Mouse (Mus musculus): Measurements from ENCODE around the gene Gm5916.

Gm5916 gene

DNA sequence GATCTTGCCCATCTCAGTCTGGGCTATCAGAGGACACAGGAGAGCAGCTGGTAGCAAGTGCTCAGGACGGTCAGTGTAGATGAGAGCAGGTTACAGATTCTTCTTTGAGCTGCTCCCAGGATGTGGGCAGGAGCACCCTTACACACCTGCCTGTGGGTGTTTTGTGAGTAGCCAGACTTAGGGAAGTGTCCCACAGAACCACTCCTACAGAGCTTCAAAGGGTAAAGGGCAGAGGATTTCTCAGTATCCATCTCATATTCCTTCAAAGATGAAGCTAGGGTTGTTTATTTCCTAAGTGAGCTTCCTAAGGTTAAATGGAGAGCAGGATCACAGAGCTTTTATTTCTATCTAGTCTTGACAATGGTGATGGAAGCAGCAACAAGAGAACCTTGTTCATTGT is at the start of gene Gm5916:
TSS of gene Gm5916 (minus strand) at position 101 of the 400 bp plus-strand sequence.
- no peak for DNase-seq (ENCODE audit: low spot score)

All from yolk sac, embryonic 10.5 days (tissue).